Mouse (Mus musculus) kidney, postnatal 0 days (tissue): ENCODE measurements around the gene Wdr91. TPM values are rescaled to one million over a fixed set of nuclear protein-coding genes. Genes with fewer than 3 reads are reported as not detected.

Experiments used
- ATAC-seq: fragments of 200-750 bp; cut with Nextera tagmentation; replicated peaks from 2 replicates; pipeline ENCODE4 v1.8.0; 2017; ENCODE audit warnings: low read depth, moderate number of reproducible peaks, moderate TSS enrichment, moderate library complexity; ENCODE audit not compliant: low FRiP score
- DNase-seq: peaks from one replicate; pipeline ENCODE4 v3.0.0-alpha.2; 2016; ENCODE audit warnings: low spot score
- H3K27ac ChIP-seq: fragments of 300-500 bp; sonication (generic); 2 replicates; pipeline ENCODE4 v1.5.1; 2014; ENCODE audit warnings: mild to moderate bottlenecking
- H3K27me3 ChIP-seq: fragments of 300-500 bp; sonication (generic); 2 replicates; pipeline ENCODE4 v1.6.1; 2014; ENCODE audit warnings: low read length, mixed read lengths; ENCODE audit not compliant: insufficient read depth
- H3K36me3 ChIP-seq: fragments of 300-500 bp; sonication (generic); 2 replicates; pipeline ENCODE4 v1.6.1; 2014; ENCODE audit warnings: low read length, mixed read lengths; ENCODE audit not compliant: insufficient read depth
- H3K4me1 ChIP-seq: fragments of 300-500 bp; sonication (generic); replicated peaks from 2 replicates; pipeline ENCODE4 v1.6.1; 2014; ENCODE audit warnings: antibody characterized with exemption, low read length, mixed read lengths; ENCODE audit not compliant: insufficient read depth
- H3K4me2 ChIP-seq: fragments of 300-500 bp; sonication (generic); 2 replicates; pipeline ENCODE4 v1.6.1; 2014; ENCODE audit warnings: mild to moderate bottlenecking, low read length, moderate library complexity, mixed read lengths
- H3K4me3 ChIP-seq: fragments of 300-500 bp; sonication (generic); replicated peaks from 2 replicates; pipeline ENCODE4 v1.5.1; 2014; ENCODE audit warnings: low read depth, low read length
- H3K9ac ChIP-seq: fragments of 300-500 bp; sonication (generic); 2 replicates; pipeline ENCODE4 v1.6.1; 2014; ENCODE audit warnings: low read depth, low read length
- H3K9me3 ChIP-seq: fragments of 300-500 bp; sonication (generic); replicated peaks from 2 replicates; pipeline ENCODE4 v1.6.1; 2016; ENCODE audit warnings: low read length, inconsistent platforms, mixed read lengths
- CTCF ChIP-seq: IDR thresholded peaks from 2 replicates; pipeline ENCODE4 v1.5.1; 2016; ENCODE audit warnings: antibody characterized with exemption, low read depth, mild to moderate bottlenecking, moderate library complexity
- WGBS: fragments of 180-500 bp; shearing (Covaris S2); extraction: QIAGEN DNeasy Blood & Tissue Kit; methylation state at CpG from one replicate; pipeline ENCODE4 v1.1.7; 2014; 5-methylcytosine and 5-hydroxymethylcytosine counted together
- polyA plus RNA-seq: library from polyadenylated mRNA; unstranded; fragments of >200 nt; fragmentation: Nextera tagmentation; extraction: Ambion mirVana; gene quantifications from 2 replicates; pipeline ENCODE4 v1.2.1, GENCODE M21; 2015

Gene Wdr91
- polyA plus RNA-seq, 1 experiment from 2014 or later, result 10.6 TPM

DNA sequence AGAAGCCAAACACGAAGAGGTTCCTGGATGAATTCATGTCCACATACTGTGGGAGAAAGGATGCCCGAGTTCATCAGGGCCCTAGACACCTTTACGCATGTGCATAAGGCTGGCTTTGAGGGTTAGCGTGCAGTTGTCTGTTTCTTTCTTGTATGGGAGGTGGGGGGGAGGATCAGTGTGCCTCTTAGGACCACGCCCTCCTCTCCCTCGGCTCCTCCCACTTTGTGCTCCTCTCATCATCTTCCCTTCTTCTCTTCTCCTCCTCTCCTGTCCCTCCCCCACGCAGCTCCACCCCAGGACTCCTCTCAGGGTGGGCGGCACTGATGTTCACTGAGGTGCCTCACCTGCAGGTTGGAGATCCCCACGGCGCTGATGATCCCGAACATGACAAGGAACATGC is 37.8 kb upstream of the Wdr91 start:
- no peak for TF ChIP-seq CTCF
- Histone ChIP-seq H3K4me1 (no peaks in the 10 kb centered on the region), H3K4me3 (no peak overlapping the region), H3K36me3 (no peaks in the 10 kb centered on the region), H3K9me3 (no peaks in the 10 kb centered on the region), H3K27me3 (no peaks in the 10 kb centered on the region), H3K4me2 (peak overlapping the region; percentile 38), H3K9ac (no peak overlapping the region), H3K27ac (no peak overlapping the region)
- DNase-seq (no peak), ATAC-seq (0 out of 2 replicates have a peak, but pooled peaks have one; percentile 22)
- WGBS, result 24% methylated on average over 11 of the region's 11 CpGs

DNA sequence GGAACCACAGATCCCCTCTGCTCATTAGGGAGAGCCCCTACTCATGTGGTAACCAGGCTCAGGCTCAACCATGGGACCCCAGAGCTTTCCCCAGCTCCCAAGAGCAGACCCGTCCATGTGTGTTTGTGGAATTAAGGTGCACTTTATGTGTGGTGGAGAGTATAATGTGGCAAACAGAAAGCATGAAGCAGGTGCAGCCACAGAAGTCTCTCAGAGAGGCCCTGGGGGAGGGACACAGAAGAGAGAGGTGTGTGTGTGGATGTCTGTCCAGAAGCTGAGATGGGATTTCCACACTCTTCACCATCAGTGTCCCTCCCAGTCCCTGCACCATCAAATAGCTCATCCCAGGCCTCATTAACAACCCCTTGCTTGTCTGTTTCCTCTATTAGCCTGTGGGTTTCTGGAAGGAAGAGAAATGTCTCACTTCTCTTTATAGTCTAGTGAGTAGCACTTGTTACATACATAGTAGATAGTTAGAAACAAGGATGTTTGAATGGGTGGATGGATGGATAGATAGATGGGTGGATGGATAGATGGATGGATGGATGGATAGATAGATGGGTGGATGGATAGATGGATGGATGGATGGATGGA is 35.9 kb upstream of the Wdr91 start:
- DNase-seq, result no peak
- H3K9ac ChIP-seq, result no peak overlapping the region
- H3K27ac ChIP-seq, result no peak overlapping the region
- H3K4me3 ChIP-seq, result no peak overlapping the region
- H3K36me3 ChIP-seq, result no peaks in the 10 kb centered on the region
- TF ChIP-seq CTCF, result no peak
- no peaks in the 10 kb centered on the region for H3K9me3 ChIP-seq
- H3K4me2 ChIP-seq, result no peak overlapping the region
- ATAC-seq, result no peak
- H3K27me3 ChIP-seq, result no peaks in the 10 kb centered on the region
- no peaks in the 10 kb centered on the region for H3K4me1 ChIP-seq
- WGBS, result 100% methylated on average over 1 of the region's 1 CpGs

DNA sequence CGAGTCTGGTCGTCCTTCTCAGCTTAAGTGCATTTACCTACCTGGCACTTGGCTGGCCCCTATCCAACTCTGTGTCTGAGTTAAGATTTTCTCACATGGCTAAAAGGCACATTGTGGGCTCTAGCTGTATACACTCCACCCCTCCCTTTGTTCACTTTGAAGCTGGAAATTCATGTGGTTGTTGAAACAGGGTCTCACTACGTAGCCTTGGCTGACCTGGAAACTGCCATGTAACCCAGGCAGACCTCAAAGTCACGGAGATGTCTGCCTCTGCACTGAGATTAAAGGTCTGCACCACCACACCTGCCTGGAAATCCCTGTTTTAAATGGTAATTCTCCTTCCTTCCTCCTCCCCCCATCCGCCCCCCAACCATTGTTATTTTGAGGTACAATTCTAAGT is 32.8 kb upstream of the Wdr91 start:
- Histone ChIP-seq H3K27ac (no peak overlapping the region), H3K9ac (no peak overlapping the region), H3K4me2 (no peak overlapping the region), H3K4me1 (no peaks in the 10 kb centered on the region), H3K4me3 (no peak overlapping the region), H3K36me3 (no peaks in the 10 kb centered on the region), H3K9me3 (no peaks in the 10 kb centered on the region), H3K27me3 (no peaks in the 10 kb centered on the region)
- 74% methylated on average over 5 of the region's 5 CpGs for WGBS
- TF ChIP-seq CTCF, result no peak
- DNase-seq (no peak), ATAC-seq (no peak)

DNA sequence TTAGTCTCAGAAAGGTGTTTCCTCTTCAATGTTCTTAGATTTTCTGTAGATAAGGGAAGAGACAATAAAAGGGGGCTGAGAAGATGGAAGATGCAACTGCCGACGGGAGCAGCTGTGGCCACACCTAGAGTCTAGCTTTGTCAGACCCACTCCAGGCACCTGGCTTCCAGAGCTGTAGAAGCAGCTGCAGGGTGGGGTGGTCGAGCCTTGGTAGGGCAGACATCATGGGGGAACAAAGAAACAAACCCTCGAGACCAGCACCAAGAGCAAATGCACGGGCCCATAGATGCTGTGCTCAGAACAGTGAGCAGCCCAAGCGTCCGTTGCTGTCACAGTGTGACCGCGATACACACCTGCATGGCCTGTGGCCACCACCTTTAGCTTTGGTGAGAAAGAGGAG is 31.8 kb upstream of the Wdr91 start:
- H3K4me1 ChIP-seq, result no peaks in the 10 kb centered on the region
- no peak overlapping the region for H3K27ac ChIP-seq
- WGBS, result 94% methylated on average over 9 of the region's 9 CpGs
- no peak overlapping the region for H3K4me3 ChIP-seq
- H3K9ac ChIP-seq, result no peak overlapping the region
- DNase-seq (no peak), ATAC-seq (no peak)
- H3K9me3 ChIP-seq, result no peaks in the 10 kb centered on the region
- no peaks in the 10 kb centered on the region for H3K27me3 ChIP-seq
- TF ChIP-seq CTCF, result no peak
- no peaks in the 10 kb centered on the region for H3K36me3 ChIP-seq
- H3K4me2 ChIP-seq, result no peak overlapping the region

DNA sequence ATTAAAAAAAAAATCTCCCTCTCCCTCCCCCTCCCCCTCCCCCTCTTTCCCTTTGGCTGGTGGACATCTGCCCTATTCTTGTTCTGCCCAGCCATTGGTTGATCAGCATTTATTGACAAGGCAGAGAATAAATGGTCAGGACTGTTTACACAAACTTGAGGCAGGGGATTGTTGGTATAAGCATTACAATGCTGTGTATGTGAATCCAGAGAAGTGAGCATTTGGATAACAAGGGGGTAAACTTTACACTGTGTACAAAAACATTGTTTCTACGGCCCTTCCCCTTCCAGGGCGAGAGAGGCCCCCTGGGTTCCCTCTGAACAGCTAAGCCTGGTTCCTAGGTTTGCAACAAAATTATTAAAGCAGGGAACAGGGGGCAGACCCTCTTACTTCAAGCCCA is 30.8 kb upstream of the Wdr91 start:
- Histone ChIP-seq H3K4me3 (no peak overlapping the region), H3K9ac (no peak overlapping the region), H3K27me3 (no peaks in the 10 kb centered on the region), H3K9me3 (no peaks in the 10 kb centered on the region), H3K27ac (no peak overlapping the region), H3K4me1 (no peaks in the 10 kb centered on the region), H3K4me2 (no peak overlapping the region), H3K36me3 (no peaks in the 10 kb centered on the region)
- DNase-seq (no peak), ATAC-seq (no peak)
- WGBS, result 74% methylated on average over 2 of the region's 2 CpGs
- TF ChIP-seq CTCF, result no peak

DNA sequence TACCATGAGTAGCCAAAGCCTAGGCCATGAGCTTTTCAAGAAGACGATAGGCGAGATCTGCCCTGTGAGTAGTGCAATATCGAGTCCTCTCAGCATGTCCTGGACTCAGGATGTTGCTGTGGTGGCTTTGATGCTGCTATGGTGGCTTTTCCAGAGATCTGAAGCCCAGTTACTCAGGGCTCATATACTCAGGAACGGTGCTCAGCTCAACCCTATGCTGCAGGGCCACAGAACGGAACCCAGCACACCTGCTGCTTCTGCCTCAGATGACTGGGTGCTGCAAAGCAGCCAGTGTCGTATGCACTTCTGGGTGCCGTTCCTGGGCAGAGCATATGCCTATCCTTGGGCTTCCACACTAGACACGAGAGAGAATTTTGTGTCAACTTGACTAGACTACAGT is 28.8 kb upstream of the Wdr91 start:
- no peak for ATAC-seq
- no peaks in the 10 kb centered on the region for H3K9me3 ChIP-seq
- H3K4me1 ChIP-seq, result no peaks in the 10 kb centered on the region
- H3K4me3 ChIP-seq, result no peak overlapping the region
- no peak overlapping the region for H3K27ac ChIP-seq
- no peaks in the 10 kb centered on the region for H3K36me3 ChIP-seq
- no peaks in the 10 kb centered on the region for H3K27me3 ChIP-seq
- no peak overlapping the region for H3K4me2 ChIP-seq
- no peak overlapping the region for H3K9ac ChIP-seq
- TF ChIP-seq CTCF, result no peak
- WGBS, result 90% methylated on average over 8 of the region's 8 CpGs
- no peak for DNase-seq

DNA sequence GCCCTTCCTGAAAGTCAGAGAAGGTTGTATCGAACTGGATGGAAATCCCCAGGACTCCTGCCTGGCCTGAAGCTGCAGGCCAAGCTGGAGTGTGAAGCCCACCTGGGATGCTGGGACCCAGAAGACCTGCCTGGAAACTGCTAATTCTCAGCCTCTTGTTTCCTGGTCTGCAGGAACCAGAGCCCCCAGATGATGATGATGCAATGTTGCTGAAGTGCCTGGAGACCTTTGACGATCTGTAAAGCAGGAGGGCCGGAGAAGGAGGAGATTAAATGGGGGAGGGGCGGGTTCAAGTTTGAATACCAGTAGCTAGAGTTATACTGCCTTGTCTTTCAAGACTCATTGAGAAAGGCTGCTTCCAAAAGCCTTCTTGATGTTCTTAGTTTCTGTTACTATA is 28.3 kb upstream of the Wdr91 start:
- TF ChIP-seq CTCF, result no peak

More for the DNA sequence above, 28.3 kb upstream of the Wdr91 start:
- no peaks in the 10 kb centered on the region for H3K27me3 ChIP-seq
- ATAC-seq, result no peak
- no peak overlapping the region for H3K9ac ChIP-seq
- no peak overlapping the region for H3K4me3 ChIP-seq
- DNase-seq, result no peak
- WGBS, result 41% methylated on average over 4 of the region's 4 CpGs
- H3K36me3 ChIP-seq, result no peaks in the 10 kb centered on the region
- no peak overlapping the region for H3K4me2 ChIP-seq
- no peaks in the 10 kb centered on the region for H3K4me1 ChIP-seq
- no peaks in the 10 kb centered on the region for H3K9me3 ChIP-seq
- H3K27ac ChIP-seq, result no peak overlapping the region
